Mouse (Mus musculus): Measurements from ENCODE around the gene Mtmr14.

GRCm38 (mm10) chr6:113287236-113287635 lies 49.6 kb downstream of the Mtmr14 start:
- TF ChIP-seq CTCF (IDR thresholded peaks at IDR 0.05; ENCODE audit: borderline replicate concordance, extremely low read depth, insufficient read depth, insufficient read length) (no peak), POLR2A (IDR thresholded peaks at IDR 0.05; ENCODE audit: borderline replicate concordance, extremely low read depth, insufficient read depth, insufficient read length, poor library complexity, severe bottlenecking) (no peak)
